Mouse (Mus musculus) adrenal gland, postnatal 14 days (tissue): ENCODE data around the gene Fgfr2. TPM values are rescaled to one million over a fixed set of nuclear protein-coding genes. Genes with fewer than 3 reads are reported as not detected.
A peak's percentile ranks its signal among the peaks of the same experiment; 100 is the strongest.

ENCODE experiments used
- DNase-seq: peaks from one replicate; pipeline ENCODE4 v3.0.0; 2021; ENCODE audit warnings: mixed read lengths
- total RNA-seq: library from RNA; stranded (reverse); gene quantifications from 2 replicates; pipeline ENCODE4 v1.2.3, GENCODE M21; 2021

Gene Fgfr2
- total RNA-seq, 1 experiment from 2014 or later, result 227 TPM

GRCm38 (mm10) chr7:130831586-130831985 lies 2291.6 kb downstream of the Fgfr2 start:
- DNase-seq, result no peak

GRCm38 (mm10) chr7:130828475-130828874 lies 2294.7 kb downstream of the Fgfr2 start:
- DNase-seq, result no peak

- DNase-seq, result no peak
Measured at GRCm38 (mm10) chr7:130827844-130828403, 2295.2 kb downstream of the Fgfr2 start.

GRCm38 (mm10) chr7:130827431-130827830 lies 2295.7 kb downstream of the Fgfr2 start:
- peak; percentile 80 for DNase-seq

- no peak for DNase-seq
Measured at GRCm38 (mm10) chr7:130826343-130826742, 2296.8 kb downstream of the Fgfr2 start.

GRCm38 (mm10) chr7:130823992-130824391 lies 2299.2 kb downstream of the Fgfr2 start:
- DNase-seq, result no peak

- DNase-seq, result peak; percentile 24
Measured at GRCm38 (mm10) chr7:130819624-130820023, 2303.5 kb downstream of the Fgfr2 start.

GRCm38 (mm10) chr7:130818813-130819212 lies 2304.3 kb downstream of the Fgfr2 start:
- no peak for DNase-seq

GRCm38 (mm10) chr7:130816243-130816642 lies 2306.9 kb downstream of the Fgfr2 start:
- DNase-seq, result no peak

- DNase-seq, result no peak
Measured at GRCm38 (mm10) chr7:130815601-130816000, 2307.5 kb downstream of the Fgfr2 start.

GRCm38 (mm10) chr7:130812407-130812806 lies 2310.7 kb downstream of the Fgfr2 start:
- no peak for DNase-seq

- no peak for DNase-seq
Measured at GRCm38 (mm10) chr7:130810238-130810637, 2312.9 kb downstream of the Fgfr2 start.

GRCm38 (mm10) chr7:130808694-130809093 lies 2314.5 kb downstream of the Fgfr2 start:
- DNase-seq, result no peak

GRCm38 (mm10) chr7:130807749-130808148 lies 2315.4 kb downstream of the Fgfr2 start:
- peak; percentile 81 for DNase-seq

- DNase-seq, result no peak
Measured at GRCm38 (mm10) chr7:130804991-130805390, 2318.2 kb downstream of the Fgfr2 start.

- DNase-seq, result peak; percentile 57
Measured at GRCm38 (mm10) chr7:130803251-130803825, 2319.8 kb downstream of the Fgfr2 start.

- DNase-seq, result no peak
Measured at GRCm38 (mm10) chr7:130801811-130802210, 2321.3 kb downstream of the Fgfr2 start.

GRCm38 (mm10) chr7:130800681-130801080 lies 2322.5 kb downstream of the Fgfr2 start:
- DNase-seq, result no peak

GRCm38 (mm10) chr7:130799418-130799817 lies 2323.7 kb downstream of the Fgfr2 start:
- DNase-seq, result no peak

- peak; percentile 52 for DNase-seq
Measured at GRCm38 (mm10) chr7:130797524-130797923, 2325.6 kb downstream of the Fgfr2 start.

- no peak for DNase-seq
Measured at GRCm38 (mm10) chr7:130796786-130797185, 2326.4 kb downstream of the Fgfr2 start.

- DNase-seq, result peak; percentile 44
Measured at GRCm38 (mm10) chr7:130793671-130794070, 2329.5 kb downstream of the Fgfr2 start.

GRCm38 (mm10) chr7:130789456-130789855 lies 2333.7 kb downstream of the Fgfr2 start:
- no peak for DNase-seq

- no peak for DNase-seq
Measured at GRCm38 (mm10) chr7:130788950-130789349, 2334.2 kb downstream of the Fgfr2 start.
